Mouse (Mus musculus): ENCODE results near the gene Cd8b1. TPM values are rescaled to one million over a fixed set of nuclear protein-coding genes. Genes with fewer than 3 reads are reported as not detected.

Gene Cd8b1
- 0.10 TPM in 1 of 2 replicates, not detected in the other for polyA plus RNA-seq (2015; fragmentation: Nextera tagmentation; extraction: Ambion mirVana)

DNA sequence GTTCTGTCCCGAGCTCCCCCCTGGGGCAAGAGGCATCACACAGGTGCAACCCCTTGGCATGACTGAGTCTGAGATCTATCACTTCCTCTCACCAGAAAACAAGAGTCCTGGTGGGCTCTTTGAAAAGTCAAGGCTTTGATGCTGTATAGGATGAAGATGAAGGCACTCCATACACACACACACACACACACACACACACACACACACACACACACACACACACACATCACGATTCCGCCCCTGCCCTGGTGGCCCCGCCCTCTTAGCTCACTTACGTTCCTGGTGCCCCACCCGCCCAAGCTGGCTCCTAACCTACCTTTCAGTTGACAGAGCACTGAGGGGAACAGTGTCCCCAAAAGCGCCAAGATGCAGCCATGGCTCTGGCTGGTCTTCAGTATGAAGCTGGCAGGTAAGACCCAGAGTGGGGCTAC lies at the start of gene Cd8b1:
Cd8b1 (plus strand) TSS at position 298 of the 431 bp plus-strand sequence.
- H3K9ac ChIP-seq (replicated peaks; ENCODE audit: low read length) = no peak within 1 kb of the TSS
- H3K4me1 ChIP-seq (ENCODE audit: insufficient read depth, low read length) = no peaks in the 10 kb centered on the region
- H3K36me3 ChIP-seq (ENCODE audit: insufficient read depth, low read length) = no peaks in the 10 kb centered on the region
- no peak within 1 kb of the TSS for H3K4me2 ChIP-seq (replicated peaks; ENCODE audit: low read depth, low read length)
- no peak within 1 kb of the TSS for H3K4me3 ChIP-seq (ENCODE audit: low read length)
- no peaks in the 10 kb centered on the region for H3K9me3 ChIP-seq (ENCODE audit: low read length)
- ATAC-seq (ENCODE audit: low FRiP score, low TSS enrichment) = no peak
- no peaks in the 10 kb centered on the region for H3K27me3 ChIP-seq (ENCODE audit: insufficient read depth, low read length)
- H3K27ac ChIP-seq (ENCODE audit: low read length) = no peak within 1 kb of the TSS
- 87% methylated on average over 4 of the region's 7 CpGs for WGBS

DNA sequence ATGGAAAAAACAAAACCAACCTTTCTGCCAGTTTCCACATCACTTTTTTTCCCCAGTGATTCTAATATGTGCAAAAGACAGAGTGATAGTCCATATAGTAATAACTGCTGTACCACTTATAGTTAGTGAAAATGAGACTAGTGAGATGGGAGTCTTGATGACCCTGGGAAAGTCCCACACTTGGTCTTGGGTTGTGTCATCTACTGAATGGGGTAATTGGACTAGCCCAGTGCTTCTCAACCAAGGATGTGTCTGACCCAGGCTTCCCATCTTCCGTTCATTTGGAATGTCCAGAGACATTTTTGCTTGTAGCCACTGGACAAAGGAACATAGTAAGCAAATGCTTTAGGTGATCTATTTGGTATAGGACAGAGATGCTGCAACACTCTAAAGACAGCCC lies 48.9 kb upstream of the Cd8b1 start:
- H3K4me1 ChIP-seq (ENCODE audit: insufficient read depth, low read length) = peaks cover 20% of the 10 kb centered on the region
- H3K9ac ChIP-seq (replicated peaks; ENCODE audit: low read length) = no peak overlapping the region
- no peaks in the 10 kb centered on the region for H3K36me3 ChIP-seq (ENCODE audit: insufficient read depth, low read length)
- no peak overlapping the region for H3K4me2 ChIP-seq (replicated peaks; ENCODE audit: low read depth, low read length)
- no peak overlapping the region for H3K4me3 ChIP-seq (ENCODE audit: low read length)
- no peak overlapping the region for H3K27ac ChIP-seq (ENCODE audit: low read length)
- WGBS = 93% methylated on average over 1 of the region's 1 CpGs
- H3K9me3 ChIP-seq (ENCODE audit: low read length) = no peaks in the 10 kb centered on the region
- H3K27me3 ChIP-seq (ENCODE audit: insufficient read depth, low read length) = no peaks in the 10 kb centered on the region
- ATAC-seq (ENCODE audit: low FRiP score, low TSS enrichment) = no peak

DNA sequence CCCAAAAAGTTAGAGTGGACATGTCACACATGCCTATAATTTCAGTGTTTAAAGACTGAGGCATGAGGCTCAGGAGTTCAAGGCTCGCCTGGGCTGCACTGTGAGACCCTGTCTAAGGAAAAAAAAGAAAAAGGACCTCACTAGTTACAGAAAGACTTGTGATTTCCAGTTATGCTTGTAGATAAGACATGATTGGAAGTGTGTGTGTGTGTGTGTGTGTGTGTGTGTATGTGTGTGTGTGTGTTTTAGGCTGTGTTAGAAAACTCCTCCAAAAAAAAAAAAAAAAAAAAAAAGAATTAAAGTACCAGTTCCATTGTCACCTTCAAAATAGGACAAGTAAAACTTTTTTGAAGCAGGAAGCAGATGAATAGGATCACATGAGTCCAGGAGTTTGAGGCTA lies 48.0 kb upstream of the Cd8b1 start:
- 77% methylated on average over 1 of the region's 1 CpGs for WGBS
- H3K4me3 ChIP-seq (ENCODE audit: low read length) = no peak overlapping the region
- ATAC-seq (ENCODE audit: low FRiP score, low TSS enrichment) = no peak
- no peak overlapping the region for H3K27ac ChIP-seq (ENCODE audit: low read length)
- H3K9ac ChIP-seq (replicated peaks; ENCODE audit: low read length) = no peak overlapping the region
- H3K36me3 ChIP-seq (ENCODE audit: insufficient read depth, low read length) = no peaks in the 10 kb centered on the region
- H3K9me3 ChIP-seq (ENCODE audit: low read length) = no peaks in the 10 kb centered on the region
- H3K27me3 ChIP-seq (ENCODE audit: insufficient read depth, low read length) = no peaks in the 10 kb centered on the region
- H3K4me1 ChIP-seq (ENCODE audit: insufficient read depth, low read length) = peaks cover 20% of the 10 kb centered on the region
- no peak overlapping the region for H3K4me2 ChIP-seq (replicated peaks; ENCODE audit: low read depth, low read length)

DNA sequence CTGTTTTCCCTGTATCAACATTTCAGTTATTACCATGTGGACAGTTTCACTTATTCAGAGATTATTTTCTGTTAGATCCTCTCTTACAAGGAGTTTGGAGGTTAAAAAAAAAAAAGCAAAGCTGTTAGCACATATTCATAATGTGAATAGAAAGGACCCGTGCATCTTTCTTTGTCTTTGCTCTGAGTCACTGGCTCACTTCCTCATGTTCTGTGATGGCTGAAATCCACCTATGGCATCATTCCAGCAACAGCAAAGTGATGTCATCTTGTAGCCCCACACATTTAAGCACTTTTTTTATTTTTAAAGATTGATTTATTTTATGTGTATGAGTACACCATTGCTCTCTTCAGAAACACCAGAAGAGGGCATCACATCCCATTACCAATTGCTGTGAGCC lies 43.2 kb upstream of the Cd8b1 start:
- 69% methylated on average over 1 of the region's 1 CpGs for WGBS

DNA sequence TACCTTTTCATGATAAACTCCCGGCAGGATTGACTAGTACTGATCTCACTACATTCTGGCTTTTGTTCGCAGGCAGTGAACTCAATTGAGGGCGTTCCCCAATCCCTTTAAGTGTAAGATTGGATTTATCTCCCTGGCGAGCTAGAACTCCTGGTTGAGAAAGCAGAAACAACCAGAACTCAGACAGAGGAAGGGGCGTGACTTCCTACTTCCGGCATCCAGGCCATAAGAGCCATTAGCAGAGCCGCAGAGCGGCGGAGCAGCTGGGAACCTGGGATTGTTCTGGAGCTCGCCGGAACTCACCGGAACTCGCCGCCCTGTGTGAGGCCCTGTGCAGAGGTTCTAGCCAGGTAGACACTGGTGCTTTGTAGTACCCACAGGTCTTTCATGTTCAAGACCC lies 29.1 kb upstream of the Cd8b1 start:
- Histone ChIP-seq H3K27ac (ENCODE audit: low read length) (no peak overlapping the region), H3K4me3 (ENCODE audit: low read length) (no peak overlapping the region), H3K27me3 (ENCODE audit: insufficient read depth, low read length) (no peaks in the 10 kb centered on the region), H3K36me3 (ENCODE audit: insufficient read depth, low read length) (no peaks in the 10 kb centered on the region), H3K9me3 (ENCODE audit: low read length) (peaks cover 4% of the 10 kb centered on the region; the same call in 1 of the 2 replicates), H3K4me1 (ENCODE audit: insufficient read depth, low read length) (no peaks in the 10 kb centered on the region), H3K4me2 (replicated peaks; ENCODE audit: low read depth, low read length) (no peak overlapping the region), H3K9ac (replicated peaks; ENCODE audit: low read length) (no peak overlapping the region)
- 87% methylated on average over 14 of the region's 14 CpGs for WGBS
- no peak for ATAC-seq (ENCODE audit: low FRiP score, low TSS enrichment)

More for the DNA sequence above, 43.2 kb upstream of the Cd8b1 start:
- no peaks in the 10 kb centered on the region for H3K27me3 ChIP-seq (ENCODE audit: insufficient read depth, low read length)
- H3K27ac ChIP-seq (ENCODE audit: low read length) = no peak overlapping the region
- H3K36me3 ChIP-seq (ENCODE audit: insufficient read depth, low read length) = peaks cover 5% of the 10 kb centered on the region
- H3K4me2 ChIP-seq (replicated peaks; ENCODE audit: low read depth, low read length) = no peak overlapping the region
- H3K4me3 ChIP-seq (ENCODE audit: low read length) = no peak overlapping the region
- H3K9ac ChIP-seq (replicated peaks; ENCODE audit: low read length) = no peak overlapping the region
- no peak for ATAC-seq (ENCODE audit: low FRiP score, low TSS enrichment)
- no peaks in the 10 kb centered on the region for H3K4me1 ChIP-seq (ENCODE audit: insufficient read depth, low read length)
- H3K9me3 ChIP-seq (ENCODE audit: low read length) = no peaks in the 10 kb centered on the region

DNA sequence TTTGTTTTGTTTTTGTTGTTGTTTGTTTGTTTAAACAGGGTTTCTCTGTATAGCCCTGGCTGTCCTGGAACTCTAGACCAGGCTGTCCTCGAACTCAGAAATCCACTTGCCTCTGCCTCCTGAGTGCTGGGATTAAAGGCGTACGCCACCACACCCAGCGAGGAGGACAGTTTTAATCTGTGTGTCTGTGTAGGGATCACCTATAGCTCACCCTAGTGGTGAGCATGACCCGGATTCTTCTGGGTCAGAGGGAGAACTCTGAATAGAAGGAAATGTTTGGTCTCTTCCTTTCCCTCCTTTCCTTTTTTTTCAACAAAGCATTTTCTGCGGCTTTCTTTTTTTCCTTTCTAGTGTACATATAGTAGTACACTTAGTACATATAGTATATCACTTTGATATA lies 27.3 kb upstream of the Cd8b1 start:
- no peak for ATAC-seq (ENCODE audit: low FRiP score, low TSS enrichment)
- H3K27ac ChIP-seq (ENCODE audit: low read length) = no peak overlapping the region
- 73% methylated on average over 6 of the region's 6 CpGs for WGBS
- H3K4me3 ChIP-seq (ENCODE audit: low read length) = no peak overlapping the region
- no peaks in the 10 kb centered on the region for H3K4me1 ChIP-seq (ENCODE audit: insufficient read depth, low read length)
- no peaks in the 10 kb centered on the region for H3K36me3 ChIP-seq (ENCODE audit: insufficient read depth, low read length)
- H3K9me3 ChIP-seq (ENCODE audit: low read length) = no peaks in the 10 kb centered on the region
- no peak overlapping the region for H3K4me2 ChIP-seq (replicated peaks; ENCODE audit: low read depth, low read length)
- no peak overlapping the region for H3K9ac ChIP-seq (replicated peaks; ENCODE audit: low read length)
- H3K27me3 ChIP-seq (ENCODE audit: insufficient read depth, low read length) = no peaks in the 10 kb centered on the region

DNA sequence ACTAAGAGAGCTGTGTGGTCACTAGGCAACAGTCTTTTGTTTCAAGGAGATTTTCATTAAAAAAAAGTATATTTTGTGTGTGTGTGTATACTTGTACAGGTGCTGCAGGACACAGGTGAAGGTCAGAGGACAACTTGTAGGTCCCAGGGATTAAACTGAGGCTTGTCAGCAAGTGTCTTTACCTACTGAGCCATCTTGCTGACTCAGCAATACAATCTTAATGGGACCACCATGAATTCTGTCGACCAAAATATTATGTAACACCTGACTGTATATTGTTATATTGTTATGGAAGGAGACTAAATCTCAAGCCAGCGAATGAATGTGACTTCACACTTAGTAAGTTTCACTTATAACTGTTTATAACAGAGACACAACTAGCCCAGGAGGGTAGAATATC lies 24.5 kb upstream of the Cd8b1 start:
- no peak overlapping the region for H3K9ac ChIP-seq (replicated peaks; ENCODE audit: low read length)
- H3K4me3 ChIP-seq (ENCODE audit: low read length) = no peak overlapping the region
- no peak for ATAC-seq (ENCODE audit: low FRiP score, low TSS enrichment)
- no peaks in the 10 kb centered on the region for H3K36me3 ChIP-seq (ENCODE audit: insufficient read depth, low read length)
- no peak overlapping the region for H3K4me2 ChIP-seq (replicated peaks; ENCODE audit: low read depth, low read length)
- no peaks in the 10 kb centered on the region for H3K4me1 ChIP-seq (ENCODE audit: insufficient read depth, low read length)
- 79% methylated on average over 2 of the region's 2 CpGs for WGBS
- no peaks in the 10 kb centered on the region for H3K9me3 ChIP-seq (ENCODE audit: low read length)
- H3K27me3 ChIP-seq (ENCODE audit: insufficient read depth, low read length) = no peaks in the 10 kb centered on the region
- no peak overlapping the region for H3K27ac ChIP-seq (ENCODE audit: low read length)

DNA sequence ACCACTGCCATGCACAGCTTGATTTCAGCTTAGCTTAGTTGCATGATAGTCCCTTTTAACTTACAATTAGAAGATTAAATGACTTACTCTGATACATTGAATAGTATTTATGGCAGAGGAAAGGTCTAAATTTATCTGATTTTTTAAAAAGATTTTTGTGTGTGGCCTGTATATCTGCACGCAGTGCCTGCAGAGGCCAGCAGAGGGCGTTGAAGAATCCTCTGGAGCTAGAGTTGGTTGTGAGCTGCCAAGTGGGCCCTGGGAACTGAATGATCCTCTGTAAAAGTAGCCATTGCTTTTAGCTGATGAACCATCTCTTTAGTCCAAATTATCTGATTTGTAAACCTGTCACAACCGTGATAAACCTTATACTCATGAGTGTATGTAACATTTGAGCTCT lies 23.8 kb upstream of the Cd8b1 start:
- Histone ChIP-seq H3K36me3 (ENCODE audit: insufficient read depth, low read length) (no peaks in the 10 kb centered on the region), H3K4me3 (ENCODE audit: low read length) (no peak overlapping the region), H3K27me3 (ENCODE audit: insufficient read depth, low read length) (no peaks in the 10 kb centered on the region), H3K4me1 (ENCODE audit: insufficient read depth, low read length) (no peaks in the 10 kb centered on the region), H3K9ac (replicated peaks; ENCODE audit: low read length) (no peak overlapping the region), H3K27ac (ENCODE audit: low read length) (no peak overlapping the region), H3K9me3 (ENCODE audit: low read length) (no peaks in the 10 kb centered on the region), H3K4me2 (replicated peaks; ENCODE audit: low read depth, low read length) (no peak overlapping the region)
- ATAC-seq (ENCODE audit: low FRiP score, low TSS enrichment) = no peak
- 45% methylated on average over 3 of the region's 3 CpGs for WGBS

DNA sequence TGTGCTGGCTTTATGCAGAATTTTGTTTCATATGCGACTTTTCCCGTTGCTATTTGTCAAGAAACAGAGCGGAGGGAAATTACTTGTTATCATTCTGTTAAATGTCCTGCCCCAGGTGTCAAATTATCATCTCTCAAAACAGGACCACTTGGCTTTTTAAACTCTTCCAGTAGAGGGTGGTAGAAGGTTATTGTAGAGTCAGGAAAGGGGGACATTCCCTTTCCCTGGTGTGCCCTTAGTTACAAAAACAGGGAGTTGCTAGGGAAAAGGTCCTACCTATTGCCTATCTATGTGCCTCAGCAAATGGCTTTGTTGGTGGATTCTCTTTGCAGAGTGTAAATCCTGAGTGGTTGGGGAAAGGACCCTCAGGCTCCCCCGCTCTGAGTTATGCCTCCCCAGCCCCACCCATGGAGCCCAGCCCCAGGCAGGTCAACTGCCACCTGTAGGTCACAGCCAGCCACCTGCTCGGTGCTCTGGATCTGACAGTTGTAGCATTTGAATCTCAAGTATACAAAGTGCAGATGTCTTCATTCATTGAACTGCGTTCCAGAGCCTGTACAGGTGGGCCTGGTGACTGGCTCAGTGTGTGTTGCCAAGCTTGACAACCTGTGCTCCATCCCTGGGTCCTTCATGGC lies 20.4 kb upstream of the Cd8b1 start:
- H3K9me3 ChIP-seq (ENCODE audit: low read length) = no peaks in the 10 kb centered on the region
- no peak overlapping the region for H3K4me2 ChIP-seq (replicated peaks; ENCODE audit: low read depth, low read length)
- H3K9ac ChIP-seq (replicated peaks; ENCODE audit: low read length) = no peak overlapping the region
- no peaks in the 10 kb centered on the region for H3K36me3 ChIP-seq (ENCODE audit: insufficient read depth, low read length)
- no peak overlapping the region for H3K4me3 ChIP-seq (ENCODE audit: low read length)
- H3K4me1 ChIP-seq (ENCODE audit: insufficient read depth, low read length) = no peaks in the 10 kb centered on the region
- no peaks in the 10 kb centered on the region for H3K27me3 ChIP-seq (ENCODE audit: insufficient read depth, low read length)
- ATAC-seq (ENCODE audit: low FRiP score, low TSS enrichment) = no peak
- H3K27ac ChIP-seq (ENCODE audit: low read length) = no peak overlapping the region
- WGBS = 64% methylated on average over 6 of the region's 6 CpGs

DNA sequence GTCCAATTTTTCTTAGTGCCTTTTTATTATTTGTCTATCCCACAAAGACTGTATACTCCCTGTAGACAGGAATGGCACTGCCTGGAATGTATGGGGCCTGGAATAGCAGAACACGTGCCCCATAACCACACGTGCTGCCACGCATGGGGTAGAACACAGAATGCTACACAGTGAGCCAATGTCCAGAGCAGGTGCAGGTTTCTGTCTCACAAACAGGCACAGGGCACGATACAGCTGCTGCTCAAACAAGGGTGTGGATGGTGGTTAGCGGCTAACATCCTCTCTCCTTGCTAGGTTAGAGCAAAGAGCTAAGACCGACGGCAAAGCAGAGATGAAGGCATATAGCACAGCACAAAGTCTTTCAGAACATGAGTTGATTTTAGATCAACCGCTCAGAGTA lies 15.1 kb upstream of the Cd8b1 start:
- H3K4me2 ChIP-seq (replicated peaks; ENCODE audit: low read depth, low read length) = no peak overlapping the region
- no peaks in the 10 kb centered on the region for H3K36me3 ChIP-seq (ENCODE audit: insufficient read depth, low read length)
- no peak overlapping the region for H3K9ac ChIP-seq (replicated peaks; ENCODE audit: low read length)
- WGBS = 89% methylated on average over 8 of the region's 8 CpGs
- no peaks in the 10 kb centered on the region for H3K9me3 ChIP-seq (ENCODE audit: low read length)
- no peak overlapping the region for H3K4me3 ChIP-seq (ENCODE audit: low read length)
- no peak for ATAC-seq (ENCODE audit: low FRiP score, low TSS enrichment)
- H3K27me3 ChIP-seq (ENCODE audit: insufficient read depth, low read length) = no peaks in the 10 kb centered on the region
- no peak overlapping the region for H3K27ac ChIP-seq (ENCODE audit: low read length)
- no peaks in the 10 kb centered on the region for H3K4me1 ChIP-seq (ENCODE audit: insufficient read depth, low read length)
